Mouse (Mus musculus) forebrain, embryonic 14.5 days (tissue): ENCODE measurements around the gene Dusp12. TPM values are rescaled to one million over a fixed set of nuclear protein-coding genes. Genes with fewer than 3 reads are reported as not detected.
A peak's percentile ranks its signal among the peaks of the same experiment; 100 is the strongest.

Experiments used
- ATAC-seq: fragments of 200-750 bp; cut with Nextera tagmentation; 2 replicates; pipeline ENCODE4 v1.8.0; 2017; ENCODE audit warnings: mild to moderate bottlenecking, moderate library complexity
- DNase-seq: peaks from one replicate; pipeline ENCODE4 v3.0.0-alpha.2; 2015; ENCODE audit warnings: low spot score
- H3K27ac ChIP-seq: fragments of 300-500 bp; sonication (generic); 2 replicates; pipeline ENCODE4 v1.5.1; 2014; ENCODE audit warnings: low read depth, mild to moderate bottlenecking, control low read depth, low read length, moderate library complexity
- H3K27me3 ChIP-seq: fragments of 300-500 bp; sonication (generic); replicated peaks from 2 replicates; pipeline ENCODE4 v1.6.1; 2014; ENCODE audit warnings: low read length, control low read depth, mixed read lengths; ENCODE audit not compliant: control insufficient read depth, insufficient read depth
- H3K36me3 ChIP-seq: fragments of 300-500 bp; sonication (generic); 2 replicates; pipeline ENCODE4 v1.6.1; 2014; ENCODE audit warnings: low read length, control low read depth; ENCODE audit not compliant: control insufficient read depth, insufficient read depth
- H3K4me1 ChIP-seq: fragments of 300-500 bp; sonication (generic); 2 replicates; pipeline ENCODE4 v1.6.1; 2014; ENCODE audit warnings: antibody characterized with exemption, low read length, control low read depth; ENCODE audit not compliant: control insufficient read depth, insufficient read depth
- H3K4me2 ChIP-seq: fragments of 300-500 bp; sonication (generic); 2 replicates; pipeline ENCODE4 v1.6.1; 2014; ENCODE audit warnings: mild to moderate bottlenecking, control low read depth, low read length
- H3K4me3 ChIP-seq: fragments of 300-500 bp; sonication (generic); 2 replicates; pipeline ENCODE4 v1.5.1; 2014; ENCODE audit warnings: low read depth, low read length, control low read depth
- H3K9ac ChIP-seq: fragments of 300-500 bp; sonication (generic); 2 replicates; pipeline ENCODE4 v1.6.1; 2014; ENCODE audit warnings: mild to moderate bottlenecking, low read length, control low read depth, moderate library complexity
- H3K9me3 ChIP-seq: fragments of 300-500 bp; sonication (generic); replicated peaks from 2 replicates; pipeline ENCODE4 v1.6.1; 2016; ENCODE audit warnings: low read length, control low read depth, mixed read lengths; ENCODE audit not compliant: control insufficient read depth
- WGBS: fragments of 180-500 bp; shearing (Covaris S2); extraction: QIAGEN DNeasy Blood & Tissue Kit; methylation state at CpG from one replicate; pipeline ENCODE4 v1.1.7; 2014; 5-methylcytosine and 5-hydroxymethylcytosine counted together
- polyA plus RNA-seq: library from polyadenylated mRNA; unstranded; fragments of >200 nt; fragmentation: Nextera tagmentation; extraction: Ambion mirVana; gene quantifications from 2 replicates; pipeline ENCODE4 v1.2.1, GENCODE M21; 2014

Gene Dusp12
- polyA plus RNA-seq, 1 experiment from 2014 or later, result 36.8 TPM

DNA sequence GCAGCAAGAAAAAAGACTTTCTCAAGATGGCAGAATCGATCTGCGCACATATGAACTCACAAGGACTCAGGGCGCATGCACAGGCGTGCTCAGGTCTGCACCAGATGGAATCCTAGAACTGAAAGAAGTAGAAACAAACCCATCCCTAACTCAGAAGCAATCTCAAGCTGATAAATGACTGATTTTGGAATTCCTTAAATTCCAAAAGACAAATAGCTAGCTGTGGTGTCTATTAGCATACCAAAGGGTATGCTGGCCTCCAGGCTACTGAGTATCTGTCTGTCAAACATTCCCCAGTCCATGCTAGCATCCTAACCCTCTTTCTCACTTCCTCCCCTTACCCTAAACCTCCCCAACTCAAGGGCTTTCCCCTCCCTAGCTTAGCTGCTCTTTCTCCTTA is 4.0 kb upstream of the Dusp12 start:
- Histone ChIP-seq H3K4me1 (peaks cover 5% of the 10 kb centered on the region; the same call in 1 of the 2 replicates), H3K27ac (no peak overlapping the region), H3K27me3 (0 out of 2 replicates have a peak, but pooled peaks cover 3% of the 10 kb centered on the region), H3K9ac (no peak overlapping the region), H3K4me3 (no peak overlapping the region), H3K9me3 (no peaks in the 10 kb centered on the region), H3K36me3 (no peaks in the 10 kb centered on the region), H3K4me2 (no peak overlapping the region)
- 84% methylated on average over 4 of the region's 4 CpGs for WGBS
- DNase-seq (no peak), ATAC-seq (no peak)

GRCm38 (mm10) chr1:170886044-170886458 is 711 bp upstream of the Dusp12 start:
- Histone ChIP-seq H3K9me3 (no peaks in the 10 kb centered on the region), H3K4me2 (no peak overlapping the region), H3K27me3 (no peaks in the 10 kb centered on the region), H3K4me3 (no peak overlapping the region), H3K9ac (no peak overlapping the region), H3K4me1 (peaks cover 7% of the 10 kb centered on the region; the same call in 1 of the 2 replicates), H3K27ac (no peak overlapping the region), H3K36me3 (no peaks in the 10 kb centered on the region)
- no peak for ATAC-seq
- WGBS, result 61% methylated on average over 6 of the region's 6 CpGs
- DNase-seq, result no peak

DNA sequence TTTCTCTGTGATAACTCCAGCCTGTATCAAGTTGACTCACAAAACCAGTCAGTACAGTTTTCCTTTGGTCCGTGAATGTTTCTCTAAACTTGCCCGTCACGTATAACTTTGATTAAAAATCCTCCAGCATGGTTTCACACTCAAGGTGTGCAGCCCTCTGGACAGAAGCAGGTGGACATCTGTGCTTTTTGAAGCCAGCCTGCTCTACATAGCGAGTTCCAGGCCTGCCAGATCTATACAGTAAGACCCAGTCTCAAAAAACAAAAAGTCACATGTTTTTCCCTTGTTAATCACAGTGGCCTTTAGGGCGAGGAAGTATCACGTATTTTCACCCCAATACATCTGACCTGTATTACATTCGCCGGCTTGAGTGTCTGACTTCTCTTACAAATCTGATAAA is 950 bp downstream of the Dusp12 start:
- ATAC-seq (peak; percentile 27), DNase-seq (no peak)
- WGBS, result 30% methylated on average over 8 of the region's 8 CpGs
- H3K36me3 ChIP-seq, result peaks cover 13% of the 10 kb centered on the region
- no peak overlapping the region for H3K27ac ChIP-seq
- H3K4me1 ChIP-seq, result peaks cover 7% of the 10 kb centered on the region; the same call in 1 of the 2 replicates
- no peaks in the 10 kb centered on the region for H3K27me3 ChIP-seq
- H3K9ac ChIP-seq, result peak overlapping the region; percentile 93
- peak overlapping the region; percentile 78 for H3K4me2 ChIP-seq
- peak overlapping the region; percentile 93 for H3K4me3 ChIP-seq
- H3K9me3 ChIP-seq, result no peaks in the 10 kb centered on the region

DNA sequence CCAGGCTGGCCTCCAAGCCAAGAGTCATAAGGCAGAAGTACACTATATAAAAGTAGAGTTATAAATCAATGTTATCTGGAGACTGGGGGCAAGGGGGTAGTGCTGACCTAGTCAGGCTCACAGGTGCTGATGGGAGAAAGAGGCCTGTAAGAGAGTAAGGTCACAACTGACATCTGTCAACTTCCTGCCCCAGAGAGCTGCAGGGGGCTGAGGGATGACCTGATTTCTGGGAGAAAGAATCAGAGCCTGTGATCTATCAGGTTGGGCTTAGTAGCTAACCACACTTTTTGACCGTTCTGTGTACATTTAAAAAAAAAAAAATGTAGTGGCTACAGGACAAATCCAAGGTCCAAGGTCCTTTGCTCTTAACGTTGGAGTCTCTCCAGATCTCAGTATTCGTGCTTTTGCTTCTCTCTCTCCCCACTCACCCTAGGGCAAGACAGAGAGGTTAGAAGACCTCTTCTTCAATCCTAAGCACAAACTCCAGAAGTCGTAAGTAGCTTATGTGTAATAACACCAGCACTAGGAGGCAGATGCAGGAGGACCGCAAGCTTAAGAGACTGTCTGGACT is 2.3 kb downstream of the Dusp12 start:
- peaks cover 7% of the 10 kb centered on the region; the same call in 1 of the 2 replicates for H3K4me1 ChIP-seq
- H3K27me3 ChIP-seq, result no peaks in the 10 kb centered on the region
- 92% methylated on average over 5 of the region's 5 CpGs for WGBS
- H3K4me2 ChIP-seq, result no peak overlapping the region
- H3K9me3 ChIP-seq, result no peaks in the 10 kb centered on the region
- H3K36me3 ChIP-seq, result peaks cover 19% of the 10 kb centered on the region
- ATAC-seq (no peak), DNase-seq (no peak)
- H3K9ac ChIP-seq, result no peak overlapping the region
- no peak overlapping the region for H3K4me3 ChIP-seq
- H3K27ac ChIP-seq, result no peak overlapping the region

- Histone ChIP-seq H3K4me3 (no peak overlapping the region), H3K27me3 (no peaks in the 10 kb centered on the region), H3K4me1 (no peaks in the 10 kb centered on the region), H3K36me3 (peaks cover 46% of the 10 kb centered on the region), H3K27ac (no peak overlapping the region), H3K4me2 (no peak overlapping the region), H3K9me3 (no peaks in the 10 kb centered on the region), H3K9ac (no peak overlapping the region)
- ATAC-seq, result no peak
- 95% methylated on average over 5 of the region's 5 CpGs for WGBS
- no peak for DNase-seq
Observed at GRCm38 (mm10) chr1:170876906-170877305, 8.4 kb downstream of the Dusp12 start.

GRCm38 (mm10) chr1:170875676-170876075 is 9.7 kb downstream of the Dusp12 start:
- no peak overlapping the region for H3K27ac ChIP-seq
- ATAC-seq, result no peak
- 79% methylated on average over 3 of the region's 3 CpGs for WGBS
- H3K4me3 ChIP-seq, result no peak overlapping the region
- H3K36me3 ChIP-seq, result peaks cover 49% of the 10 kb centered on the region
- no peaks in the 10 kb centered on the region for H3K4me1 ChIP-seq
- H3K9ac ChIP-seq, result no peak overlapping the region
- no peak overlapping the region for H3K4me2 ChIP-seq
- no peaks in the 10 kb centered on the region for H3K9me3 ChIP-seq
- no peaks in the 10 kb centered on the region for H3K27me3 ChIP-seq
- DNase-seq, result no peak

DNA sequence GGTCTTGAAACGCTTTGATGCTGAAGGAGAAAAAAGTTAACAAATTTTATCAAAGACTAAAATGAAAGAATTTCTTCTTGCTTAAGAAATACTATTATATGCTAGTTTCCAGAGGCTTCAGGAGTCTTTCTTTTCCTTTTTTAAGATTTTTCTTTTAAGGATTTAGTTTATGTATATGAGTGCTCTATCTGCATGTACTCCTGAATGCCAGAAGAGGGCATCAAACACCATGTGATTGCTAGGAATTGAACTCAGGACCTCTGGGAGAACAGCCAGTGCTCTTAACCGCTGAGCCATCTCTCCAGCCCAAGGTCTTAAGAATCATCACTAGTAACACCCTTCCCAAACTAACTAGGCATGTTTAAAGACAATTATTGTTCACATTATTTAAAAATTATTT is 13.4 kb downstream of the Dusp12 start:
- Histone ChIP-seq H3K9me3 (no peaks in the 10 kb centered on the region), H3K4me2 (no peak overlapping the region), H3K27me3 (no peaks in the 10 kb centered on the region), H3K36me3 (peaks cover 31% of the 10 kb centered on the region), H3K9ac (no peak overlapping the region), H3K4me3 (no peak overlapping the region), H3K27ac (no peak overlapping the region), H3K4me1 (peaks cover under 1% of the 10 kb centered on the region; the same call in 1 of the 2 replicates)
- DNase-seq (no peak), ATAC-seq (no peak)
- whole genome bisulfite sequencing, result 97% methylated on average over 2 of the region's 2 CpGs

GRCm38 (mm10) chr1:170871402-170871801 is 13.9 kb downstream of the Dusp12 start:
- H3K36me3 ChIP-seq, result peaks cover 31% of the 10 kb centered on the region
- no peak overlapping the region for H3K4me3 ChIP-seq
- H3K4me2 ChIP-seq, result no peak overlapping the region
- ATAC-seq (no peak), DNase-seq (no peak)
- no peaks in the 10 kb centered on the region for H3K27me3 ChIP-seq
- H3K4me1 ChIP-seq, result peaks cover 3% of the 10 kb centered on the region
- H3K9ac ChIP-seq, result no peak overlapping the region
- no peaks in the 10 kb centered on the region for H3K9me3 ChIP-seq
- WGBS, result 93% methylated on average over 6 of the region's 6 CpGs
- no peak overlapping the region for H3K27ac ChIP-seq

DNA sequence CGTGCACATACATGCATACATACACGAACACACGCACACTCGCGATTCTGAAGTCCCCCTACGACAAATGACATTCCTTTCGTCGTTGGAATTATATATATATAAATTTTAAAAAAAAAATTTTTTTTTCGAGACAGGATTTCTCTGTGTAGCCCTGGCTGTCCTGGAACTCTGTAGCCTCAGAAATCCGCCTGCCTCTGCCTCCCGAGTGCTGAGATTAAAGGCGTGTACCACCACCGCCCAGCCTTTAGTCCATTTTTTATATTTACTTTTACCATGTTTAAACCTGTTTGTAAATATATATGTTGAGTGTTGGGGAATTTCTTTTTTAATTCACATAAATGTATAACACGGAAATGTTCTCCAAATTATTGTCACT is 16.4 kb downstream of the Dusp12 start:
- Histone ChIP-seq H3K4me2 (peak overlapping the region; percentile 72), H3K27ac (0 out of 2 replicates have a peak overlapping the region, but pooled peaks have one; percentile 33), H3K36me3 (peaks cover 15% of the 10 kb centered on the region; the same call in 1 of the 2 replicates), H3K4me3 (peak overlapping the region; percentile 86), H3K27me3 (no peaks in the 10 kb centered on the region), H3K9ac (peak overlapping the region; percentile 60), H3K9me3 (no peaks in the 10 kb centered on the region), H3K4me1 (peaks cover 3% of the 10 kb centered on the region)
- 19% methylated on average over 14 of the region's 14 CpGs for WGBS
- peak; percentile 32 for ATAC-seq
- DNase-seq, result no peak
